Mouse (Mus musculus): Measurements from ENCODE around the gene Vopp1. TPM values are rescaled to one million over a fixed set of nuclear protein-coding genes. Genes with fewer than 3 reads are reported as not detected.

The Vopp1 gene
- total RNA-seq, 2 experiments from 2014 or later: 150 to 151 TPM

GRCm38 (mm10) chr6:57790542-57790941, 34.4 kb downstream of the Vopp1 start:
- no peak for DNase-seq (ENCODE audit: low spot score in 2 of 2)
- intact Hi-C loops (cut with DNase I): no loop called here

- intact Hi-C loops (cut with DNase I): no loop called here
- DNase-seq (ENCODE audit: low spot score in 2 of 2): no peak
These were observed 37.6 kb downstream of the Vopp1 start for GRCm38 (mm10) chr6:57787376-57787775.

- DNase-seq (ENCODE audit: low spot score in 2 of 2): no peak
- intact Hi-C loops (cut with DNase I): no loop called here
These were observed 40.7 kb downstream of the Vopp1 start for GRCm38 (mm10) chr6:57784251-57784650.

GRCm38 (mm10) chr6:57782658-57783057, 42.3 kb downstream of the Vopp1 start:
- intact Hi-C loops (cut with DNase I): no loop called here
- DNase-seq (ENCODE audit: low spot score in 2 of 2): peak in 1 of 2 experiments; percentile 63

GRCm38 (mm10) chr6:57780359-57780758, 44.6 kb downstream of the Vopp1 start:
- no peak for DNase-seq (ENCODE audit: low spot score in 2 of 2)
- intact Hi-C loops (cut with DNase I): no loop called here

- intact Hi-C loops (cut with DNase I): no loop called here
- DNase-seq (ENCODE audit: low spot score in 2 of 2): no peak
These were observed 51.2 kb downstream of the Vopp1 start for GRCm38 (mm10) chr6:57773792-57774191.

- intact Hi-C loops (cut with DNase I): no loop called here
- DNase-seq (ENCODE audit: low spot score in 2 of 2): no peak
These were observed 54.3 kb downstream of the Vopp1 start for GRCm38 (mm10) chr6:57770467-57771190.

GRCm38 (mm10) chr6:57768948-57769525, 55.9 kb downstream of the Vopp1 start:
- no peak for DNase-seq (ENCODE audit: low spot score in 2 of 2)
- intact Hi-C loops (cut with DNase I): no loop called here

- DNase-seq (ENCODE audit: low spot score in 2 of 2): no peak
- intact Hi-C loops (cut with DNase I): no loop called here
These were observed 57.7 kb downstream of the Vopp1 start for GRCm38 (mm10) chr6:57767112-57767868.

- DNase-seq (ENCODE audit: low spot score in 2 of 2): no peak
- intact Hi-C loops (cut with DNase I): no loop called here
These were observed 58.7 kb downstream of the Vopp1 start for GRCm38 (mm10) chr6:57766287-57766686.

- no peak for DNase-seq (ENCODE audit: low spot score in 2 of 2)
These were observed 59.7 kb downstream of the Vopp1 start for GRCm38 (mm10) chr6:57765095-57765878.

GRCm38 (mm10) chr6:57763054-57763453, 61.9 kb downstream of the Vopp1 start:
- intact Hi-C loops (cut with DNase I): no loop called here

More at GRCm38 (mm10) chr6:57765095-57765878, 59.7 kb downstream of the Vopp1 start:
- intact Hi-C loops (cut with DNase I): no loop called here

GRCm38 (mm10) chr6:57753962-57754759, 70.8 kb downstream of the Vopp1 start:
- no peak for DNase-seq (ENCODE audit: low spot score in 2 of 2)
- intact Hi-C loops (cut with DNase I): no loop called here

More at GRCm38 (mm10) chr6:57763054-57763453, 61.9 kb downstream of the Vopp1 start:
- no peak for DNase-seq (ENCODE audit: low spot score in 2 of 2)

- DNase-seq (ENCODE audit: low spot score in 2 of 2): no peak
- intact Hi-C loops (cut with DNase I): no loop called here
These were observed 79.2 kb downstream of the Vopp1 start for GRCm38 (mm10) chr6:57745748-57746129.

- intact Hi-C loops (cut with DNase I): no loop called here
These were observed 79.8 kb downstream of the Vopp1 start for GRCm38 (mm10) chr6:57744974-57745747.

GRCm38 (mm10) chr6:57744123-57744522, 80.8 kb downstream of the Vopp1 start:
- intact Hi-C loops (cut with DNase I): no loop called here
- no peak for DNase-seq (ENCODE audit: low spot score in 2 of 2)

More at GRCm38 (mm10) chr6:57744974-57745747, 79.8 kb downstream of the Vopp1 start:
- DNase-seq (ENCODE audit: low spot score in 2 of 2): no peak

- DNase-seq (ENCODE audit: low spot score in 2 of 2): no peak
- intact Hi-C loops (cut with DNase I): loop anchor here (1.0 kb wide), 1 partner anchor 116 kb away; no protein-coding TSS in a partner anchor
These were observed 81.6 kb downstream of the Vopp1 start for GRCm38 (mm10) chr6:57743333-57743732.

- intact Hi-C loops (cut with DNase I): loop anchor here (1.0 kb wide), 1 partner anchor 117 kb away; no protein-coding TSS in a partner anchor
These were observed 82.2 kb downstream of the Vopp1 start for GRCm38 (mm10) chr6:57742749-57743148.

More at GRCm38 (mm10) chr6:57742749-57743148, 82.2 kb downstream of the Vopp1 start:
- DNase-seq (ENCODE audit: low spot score in 2 of 2): no peak

All from left cerebral cortex, postnatal 25 days (tissue).